Mouse (Mus musculus): ENCODE data around the gene Frmpd3.

- TF ChIP-seq CTCF (IDR thresholded peaks at IDR 0.05; ENCODE audit: insufficient read depth, low read length) (peak; percentile 73), POLR2A (IDR thresholded peaks at IDR 0.05; ENCODE audit: borderline replicate concordance, extremely low read depth, low read depth, low read length) (no peak)
Measured at GRCm38 (mm10) chrX:140479171-140479570, 137.1 kb downstream of the Frmpd3 start.
